Mouse (Mus musculus) CH12.LX (cell line): ENCODE data around the gene Slc36a3. TPM values are rescaled to one million over a fixed set of nuclear protein-coding genes. Genes with fewer than 3 reads are reported as not detected.

Experiments used
- DNase-seq: peaks from one replicate; pipeline ENCODE4 v3.0.0-alpha.2; 2013; ENCODE audit errors: extremely low read depth
- H3K27ac ChIP-seq: 2 replicates; pipeline ENCODE4 v1.5.1; 2012; ENCODE audit warnings: low read depth, mild to moderate bottlenecking, control low read depth, moderate library complexity; ENCODE audit not compliant: insufficient read depth
- H3K27me3 ChIP-seq: replicated peaks from 2 replicates; pipeline ENCODE3; 2012; ENCODE audit warnings: inconsistent platforms
- H3K36me3 ChIP-seq, 2 experiments: replicated peaks in 1 of 2; 2 replicates each; pipeline versions ENCODE3 to v1.6.1; 2012; ENCODE audit warnings: inconsistent platforms in 1 of 2, low read length in 1 of 2, mild to moderate bottlenecking in 1 of 2, mixed read lengths in 1 of 2, moderate library complexity in 1 of 2; ENCODE audit not compliant: control insufficient read depth in 1 of 2, insufficient read depth in 1 of 2
- H3K4me1 ChIP-seq, 2 experiments: 2 replicates each; pipeline ENCODE4 v1.6.1; 2012; ENCODE audit warnings: inconsistent platforms in 1 of 2, moderate library complexity in 1 of 2; ENCODE audit not compliant: insufficient read depth in 2 of 2, control insufficient read depth in 1 of 2
- H3K4me2 ChIP-seq: 2 replicates; pipeline ENCODE4 v1.6.1; 2012; ENCODE audit warnings: low read depth, mild to moderate bottlenecking, control low read depth; ENCODE audit not compliant: poor library complexity, insufficient read depth, severe bottlenecking
- H3K4me3 ChIP-seq, 3 experiments: fragments of 150-350 bp in 1 of 3; sonication (generic) in 1 of 3; replicated peaks in 1 of 3; 2 replicates each; pipeline versions ENCODE3 to v1.5.1; 2011 to 2012; ENCODE audit warnings: low read depth in 2 of 3, low read length in 2 of 3, mild to moderate bottlenecking in 2 of 3, moderate library complexity in 2 of 3, control low read depth in 1 of 3, improper control_type of control experiment in 1 of 3, inconsistent platforms in 1 of 3, mixed read lengths in 1 of 3; ENCODE audit not compliant: poor library complexity in 1 of 3
- H3K79me2 ChIP-seq: replicated peaks from 2 replicates; pipeline ENCODE4 v1.6.1; 2012; ENCODE audit warnings: mild to moderate bottlenecking, moderate library complexity; ENCODE audit not compliant: control insufficient read depth, poor library complexity, insufficient read depth, severe bottlenecking; ENCODE audit errors: extremely low read depth
- H3K9ac ChIP-seq: 2 replicates; pipeline ENCODE4 v1.6.1; 2012; ENCODE audit warnings: low read depth, mild to moderate bottlenecking, control low read depth, moderate library complexity; ENCODE audit not compliant: insufficient read depth
- H3K9me3 ChIP-seq: replicated peaks from 2 replicates; pipeline ENCODE3; 2012; ENCODE audit warnings: low read length, inconsistent platforms, mixed read lengths
- BHLHE40 ChIP-seq: IDR thresholded peaks from 2 replicates; pipeline ENCODE4 v1.6.1; 2011; ENCODE audit warnings: mild to moderate bottlenecking, low read depth, low read length, improper control_type of control experiment
- CHD1 ChIP-seq: IDR thresholded peaks from 2 replicates; pipeline ENCODE4 v1.6.1; 2012; ENCODE audit warnings: low read depth, low read length, improper control_type of control experiment, inconsistent platforms
- CHD2 ChIP-seq: IDR thresholded peaks from 2 replicates; pipeline ENCODE4 v1.6.1; 2011; ENCODE audit warnings: low read length, improper control_type of control experiment
- CTCF ChIP-seq, 2 experiments: IDR thresholded peaks in 1 of 2; conservative IDR thresholded peaks in 1 of 2; 2 replicates each; pipeline ENCODE4 v1.5.1; 2011 to 2012; ENCODE audit warnings: low read depth in 2 of 2, low read length in 2 of 2, improper control_type of control experiment in 1 of 2, inconsistent platforms in 1 of 2, mild to moderate bottlenecking in 1 of 2, moderate library complexity in 1 of 2
- E2F4 ChIP-seq: IDR thresholded peaks from 2 replicates; pipeline ENCODE4 v1.6.1; 2011; ENCODE audit warnings: low read depth, low read length, improper control_type of control experiment; ENCODE audit not compliant: insufficient replicate concordance
- ELF1 ChIP-seq: IDR thresholded peaks from 2 replicates; pipeline ENCODE4 v1.6.1; 2014; ENCODE audit warnings: low read depth, mild to moderate bottlenecking, inconsistent platforms, low read length, improper control_type of control experiment
- EP300 ChIP-seq: IDR thresholded peaks from 2 replicates; pipeline ENCODE4 v1.6.1; 2011; ENCODE audit warnings: low read length, improper control_type of control experiment
- ETS1 ChIP-seq: conservative IDR thresholded peaks from 2 replicates; pipeline ENCODE4 v1.6.1; 2012; ENCODE audit warnings: low read depth, mild to moderate bottlenecking, inconsistent platforms, low read length, improper control_type of control experiment, moderate library complexity
- GABPA ChIP-seq: IDR thresholded peaks from 2 replicates; pipeline ENCODE4 v1.6.1; 2012; ENCODE audit warnings: low read depth, low read length, improper control_type of control experiment, inconsistent platforms; ENCODE audit not compliant: insufficient replicate concordance
- HCFC1 ChIP-seq: IDR thresholded peaks from 2 replicates; pipeline ENCODE4 v1.6.1; 2012; ENCODE audit warnings: low read depth, mild to moderate bottlenecking, inconsistent platforms, low read length, improper control_type of control experiment
- IRF4 ChIP-seq: IDR thresholded peaks from 2 replicates; pipeline ENCODE4 v1.6.1; 2014; ENCODE audit warnings: low read depth, mild to moderate bottlenecking, inconsistent platforms, low read length, improper control_type of control experiment
- JUN ChIP-seq: IDR thresholded peaks from 2 replicates; pipeline ENCODE4 v1.6.1; 2011; ENCODE audit warnings: low read depth, mild to moderate bottlenecking, low read length, improper control_type of control experiment, moderate library complexity; ENCODE audit not compliant: insufficient read depth
- JUND ChIP-seq: conservative IDR thresholded peaks from 2 replicates; pipeline ENCODE4 v1.6.1; 2011; ENCODE audit warnings: low read depth, low read length, improper control_type of control experiment
- KAT2A ChIP-seq: IDR thresholded peaks from 2 replicates; pipeline ENCODE4 v1.6.1; 2012; ENCODE audit warnings: low read length, improper control_type of control experiment, inconsistent platforms; ENCODE audit not compliant: insufficient replicate concordance
- MAFK ChIP-seq: IDR thresholded peaks from 2 replicates; pipeline ENCODE4 v1.6.1; 2011; ENCODE audit warnings: low read length, improper control_type of control experiment; ENCODE audit not compliant: insufficient replicate concordance
- MAX ChIP-seq: IDR thresholded peaks from 2 replicates; pipeline ENCODE4 v1.6.1; 2011; ENCODE audit warnings: low read length, improper control_type of control experiment
- MAZ ChIP-seq: IDR thresholded peaks from 2 replicates; pipeline ENCODE4 v1.6.1; 2012; ENCODE audit warnings: low read depth, mild to moderate bottlenecking, inconsistent platforms, low read length, improper control_type of control experiment, moderate library complexity
- MEF2A ChIP-seq: IDR thresholded peaks from 2 replicates; pipeline ENCODE4 v1.6.1; 2014; ENCODE audit warnings: low read depth, mild to moderate bottlenecking, inconsistent platforms, low read length, improper control_type of control experiment, borderline replicate concordance
- MXI1 ChIP-seq: IDR thresholded peaks from 2 replicates; pipeline ENCODE4 v1.6.1; 2011; ENCODE audit warnings: mild to moderate bottlenecking, low read depth, low read length, improper control_type of control experiment
- MYC ChIP-seq: IDR thresholded peaks from 2 replicates; pipeline ENCODE4 v1.6.1; 2011; ENCODE audit warnings: low read depth, mild to moderate bottlenecking, improper control_type of control experiment, low read length
- NELFE ChIP-seq: IDR thresholded peaks from 2 replicates; pipeline ENCODE4 v1.6.1; 2011; ENCODE audit warnings: low read depth, low read length, improper control_type of control experiment
- NRF1 ChIP-seq: IDR thresholded peaks from 2 replicates; pipeline ENCODE4 v1.6.1; 2014; ENCODE audit warnings: low read depth, mild to moderate bottlenecking, inconsistent platforms, low read length, improper control_type of control experiment, moderate library complexity
- PAX5 ChIP-seq: IDR thresholded peaks from 2 replicates; pipeline ENCODE4 v1.6.1; 2012; ENCODE audit warnings: low read length, inconsistent platforms, mixed read lengths
- POLR2A ChIP-seq: IDR thresholded peaks from 2 replicates; pipeline ENCODE4 v1.6.1; 2011; ENCODE audit warnings: low read depth, mild to moderate bottlenecking, improper control_type of control experiment, low read length
- POLR2AphosphoS2 ChIP-seq: IDR thresholded peaks from 2 replicates; pipeline ENCODE4 v1.6.1; 2011; ENCODE audit warnings: low read depth, low read length, improper control_type of control experiment
- RAD21 ChIP-seq: IDR thresholded peaks from 2 replicates; pipeline ENCODE4 v1.6.1; 2011; ENCODE audit warnings: low read depth, mild to moderate bottlenecking, low read length, improper control_type of control experiment, moderate library complexity
- RCOR1 ChIP-seq: conservative IDR thresholded peaks from 2 replicates; pipeline ENCODE4 v1.6.1; 2012; ENCODE audit warnings: low read depth, mild to moderate bottlenecking, inconsistent platforms, low read length, improper control_type of control experiment
- SIN3A ChIP-seq: IDR thresholded peaks from 2 replicates; pipeline ENCODE4 v1.6.1; 2012; ENCODE audit warnings: low read length, improper control_type of control experiment, inconsistent platforms
- SMC3 ChIP-seq: IDR thresholded peaks from 2 replicates; pipeline ENCODE4 v1.6.1; 2011; ENCODE audit warnings: low read depth, low read length, improper control_type of control experiment
- TBP ChIP-seq: conservative IDR thresholded peaks from 2 replicates; pipeline ENCODE4 v1.6.1; 2011; ENCODE audit warnings: low read depth, low read length, improper control_type of control experiment
- TCF12 ChIP-seq: IDR thresholded peaks from 2 replicates; pipeline ENCODE4 v1.6.1; 2014; ENCODE audit warnings: low read depth, mild to moderate bottlenecking, inconsistent platforms, low read length, improper control_type of control experiment
- UBTF ChIP-seq: IDR thresholded peaks from 2 replicates; pipeline ENCODE4 v1.6.1; 2012; ENCODE audit warnings: low read depth, mild to moderate bottlenecking, inconsistent platforms, low read length, improper control_type of control experiment, moderate library complexity
- USF1 ChIP-seq: IDR thresholded peaks from 2 replicates; pipeline ENCODE4 v1.6.1; 2014; ENCODE audit warnings: low read depth, mild to moderate bottlenecking, inconsistent platforms, low read length, improper control_type of control experiment
- USF2 ChIP-seq: conservative IDR thresholded peaks from 2 replicates; pipeline ENCODE4 v1.6.1; 2011; ENCODE audit warnings: low read depth, low read length, improper control_type of control experiment
- ZC3H11A ChIP-seq: IDR thresholded peaks from 2 replicates; pipeline ENCODE4 v1.6.1; 2012; ENCODE audit warnings: low read depth, mild to moderate bottlenecking, inconsistent platforms, low read length, improper control_type of control experiment
- ZKSCAN1 ChIP-seq: IDR thresholded peaks from 2 replicates; pipeline ENCODE4 v1.6.1; 2012; ENCODE audit warnings: low read depth, inconsistent platforms, low read length, improper control_type of control experiment, borderline replicate concordance
- ZMIZ1 ChIP-seq: IDR thresholded peaks from 2 replicates; pipeline ENCODE4 v1.6.1; 2012; ENCODE audit warnings: low read depth, mild to moderate bottlenecking, inconsistent platforms, low read length, improper control_type of control experiment
- ZNF384 ChIP-seq: IDR thresholded peaks from 2 replicates; pipeline ENCODE4 v1.6.1; 2012; ENCODE audit warnings: low read depth, low read length, improper control_type of control experiment, inconsistent platforms
- dilution Hi-C: fragments of 300-500 bp; cut with MboI; formaldehyde crosslinking; loops from 2 replicates; pipeline ENCODE4 v1.14.3; 2020; ENCODE audit warnings: low sequenced_read_pairs; ENCODE audit not compliant: extremely low pct_unique_long_range_greater_than_20kb, extremely low pct_ligation_motif_present
- in situ Hi-C: fragments of 300-500 bp; cut with MboI; formaldehyde crosslinking; loops from 3 replicates; pipeline ENCODE4 v1.14.3; 2019; ENCODE audit warnings: low sequenced_read_pairs, low pct_ligation_motif_present, low pct_unique_long_range_greater_than_20kb, mixed read lengths
- polyA plus RNA-seq: library from polyadenylated mRNA; unstranded; fragments of >175 nt; gene quantifications from 2 replicates; pipeline ENCODE4 v1.2.1, GENCODE M21; 2012; ENCODE audit warnings: low read depth; ENCODE audit not compliant: insufficient read length
- total RNA-seq, 2 experiments: library from RNA; depleted of rRNA; stranded (reverse); fragments of 300-350 nt in 1 of 2; fragments of >200 nt in 1 of 2; gene quantifications; 2 replicates each; pipeline ENCODE4 v1.2.3; 2012 to 2014

Gene Slc36a3
- total and polyA plus RNA-seq, 3 experiments: 0.72 to 1.5 (median 0.72) TPM

DNA sequence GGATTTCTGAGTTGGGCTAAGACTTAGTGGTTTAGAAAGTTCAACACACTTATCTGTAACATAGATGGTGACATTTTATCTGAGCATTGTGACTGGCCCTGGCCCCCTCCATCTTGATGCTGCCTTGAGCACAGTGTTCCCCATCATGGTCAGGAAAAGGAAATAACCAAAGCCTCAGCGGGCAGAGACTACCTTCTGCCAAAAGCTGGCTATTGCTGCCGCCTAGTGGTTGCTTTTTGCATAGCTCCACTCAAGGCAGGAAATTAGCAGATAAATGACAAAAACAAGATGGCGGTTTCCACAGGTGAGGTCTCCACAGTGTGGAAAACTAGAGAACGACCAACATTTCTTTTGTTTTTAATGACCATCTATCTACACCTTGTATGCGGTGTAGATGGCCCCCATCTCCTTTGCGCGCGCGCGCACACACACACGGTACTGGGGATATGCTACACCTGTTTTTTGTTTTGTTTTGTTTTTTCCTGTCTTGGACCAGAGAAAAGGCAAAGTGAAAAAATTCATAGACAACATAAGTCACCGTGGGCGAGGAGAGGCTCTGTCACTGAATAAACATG lies 7.4 kb upstream of the Slc36a3 start:
- H3K36me3 ChIP-seq: no peaks in the 10 kb centered on the region
- TF ChIP-seq MEF2A (0 out of 2 replicates have a peak, but pooled peaks have one; percentile 23), E2F4 (no peak), RAD21 (peak; percentile 98), SMC3 (peak; percentile 99), ZMIZ1 (no peak), PAX5 (no peak), HCFC1 (peak; percentile 61), UBTF (no peak), JUN (no peak), ETS1 (no peak), ZNF384 (no peak), GABPA (no peak), MXI1 (no peak), CHD2 (no peak), POLR2A (no peak), TCF12 (peak; percentile 74; the same call in 1 of the 2 replicates), RCOR1 (no peak), MAX (no peak; the same call in 1 of the 2 replicates), NELFE (peak; percentile 65; the same call in 1 of the 2 replicates), MAFK (no peak), EP300 (no peak), MYC (0 out of 2 replicates have a peak, but pooled peaks have one; percentile 24), CTCF (conservative IDR thresholded peaks at IDR 0.05 in 1 of 2, IDR thresholded peaks at IDR 0.05 in 1 of 2; ENCODE audit: low read depth in 2 of 2, low read length in 2 of 2) (peak; percentile 98 to 99), CHD1 (no peak), IRF4 (peak; percentile 73), ELF1 (peak; percentile 73), ZC3H11A (peak; percentile 95), JUND (no peak), KAT2A (no peak), USF2 (no peak), TBP (peak; percentile 37; the same call in 1 of the 2 replicates), SIN3A (no peak; the same call in 1 of the 2 replicates), BHLHE40 (no peak), POLR2AphosphoS2 (no peak), ZKSCAN1 (no peak), USF1 (no peak), MAZ (no peak), NRF1 (peak; percentile 46)
- dilution Hi-C loops (no loop called here), in situ Hi-C loops (loop anchor here (10.0 kb wide), 1 partner anchor 274 kb away; no protein-coding TSS in a partner anchor)
- H3K4me3 ChIP-seq: no peak overlapping the region
- no peak overlapping the region for H3K27ac ChIP-seq
- no peaks in the 10 kb centered on the region for H3K79me2 ChIP-seq
- H3K4me2 ChIP-seq: no peak overlapping the region
- no peaks in the 10 kb centered on the region for H3K9me3 ChIP-seq
- peaks cover 2% of the 10 kb centered on the region for H3K27me3 ChIP-seq
- peak; percentile 96 for DNase-seq
- no peak overlapping the region for H3K9ac ChIP-seq
- peaks cover 17 to 47% of the 10 kb centered on the region in 2 experiments; a peak in 3 of 4 replicates for H3K4me1 ChIP-seq
